Mouse (Mus musculus) CH12.LX (cell line): ENCODE measurements around the gene Kctd14. TPM values are rescaled to one million over a fixed set of nuclear protein-coding genes. Genes with fewer than 3 reads are reported as not detected.

Experiments
- DNase-seq: peaks from one replicate; pipeline ENCODE4 v3.0.0-alpha.2; 2013; ENCODE audit errors: extremely low read depth
- H3K27ac ChIP-seq: 2 replicates; pipeline ENCODE4 v1.5.1; 2012; ENCODE audit warnings: low read depth, mild to moderate bottlenecking, control low read depth, moderate library complexity; ENCODE audit not compliant: insufficient read depth
- H3K27me3 ChIP-seq: replicated peaks from 2 replicates; pipeline ENCODE3; 2012; ENCODE audit warnings: inconsistent platforms
- H3K36me3 ChIP-seq, 2 experiments: replicated peaks in 1 of 2; 2 replicates each; pipeline versions ENCODE3 to v1.6.1; 2012; ENCODE audit warnings: inconsistent platforms in 1 of 2, low read length in 1 of 2, mild to moderate bottlenecking in 1 of 2, mixed read lengths in 1 of 2, moderate library complexity in 1 of 2; ENCODE audit not compliant: control insufficient read depth in 1 of 2, insufficient read depth in 1 of 2
- H3K4me1 ChIP-seq, 2 experiments: 2 replicates each; pipeline ENCODE4 v1.6.1; 2012; ENCODE audit warnings: inconsistent platforms in 1 of 2, moderate library complexity in 1 of 2; ENCODE audit not compliant: insufficient read depth in 2 of 2, control insufficient read depth in 1 of 2
- H3K4me2 ChIP-seq: 2 replicates; pipeline ENCODE4 v1.6.1; 2012; ENCODE audit warnings: low read depth, mild to moderate bottlenecking, control low read depth; ENCODE audit not compliant: poor library complexity, insufficient read depth, severe bottlenecking
- H3K4me3 ChIP-seq, 3 experiments: fragments of 150-350 bp in 1 of 3; sonication (generic) in 1 of 3; replicated peaks in 1 of 3; 2 replicates each; pipeline versions ENCODE3 to v1.5.1; 2011 to 2012; ENCODE audit warnings: low read depth in 2 of 3, low read length in 2 of 3, mild to moderate bottlenecking in 2 of 3, moderate library complexity in 2 of 3, control low read depth in 1 of 3, improper control_type of control experiment in 1 of 3, inconsistent platforms in 1 of 3, mixed read lengths in 1 of 3; ENCODE audit not compliant: poor library complexity in 1 of 3
- H3K79me2 ChIP-seq: replicated peaks from 2 replicates; pipeline ENCODE4 v1.6.1; 2012; ENCODE audit warnings: mild to moderate bottlenecking, moderate library complexity; ENCODE audit not compliant: control insufficient read depth, poor library complexity, insufficient read depth, severe bottlenecking; ENCODE audit errors: extremely low read depth
- H3K9ac ChIP-seq: 2 replicates; pipeline ENCODE4 v1.6.1; 2012; ENCODE audit warnings: low read depth, mild to moderate bottlenecking, control low read depth, moderate library complexity; ENCODE audit not compliant: insufficient read depth
- H3K9me3 ChIP-seq: replicated peaks from 2 replicates; pipeline ENCODE3; 2012; ENCODE audit warnings: low read length, inconsistent platforms, mixed read lengths
- CHD1 ChIP-seq: IDR thresholded peaks from 2 replicates; pipeline ENCODE4 v1.6.1; 2012; ENCODE audit warnings: low read depth, low read length, improper control_type of control experiment, inconsistent platforms
- CHD2 ChIP-seq: IDR thresholded peaks from 2 replicates; pipeline ENCODE4 v1.6.1; 2011; ENCODE audit warnings: low read length, improper control_type of control experiment
- ETS1 ChIP-seq: conservative IDR thresholded peaks from 2 replicates; pipeline ENCODE4 v1.6.1; 2012; ENCODE audit warnings: low read depth, mild to moderate bottlenecking, inconsistent platforms, low read length, improper control_type of control experiment, moderate library complexity
- GABPA ChIP-seq: IDR thresholded peaks from 2 replicates; pipeline ENCODE4 v1.6.1; 2012; ENCODE audit warnings: low read depth, low read length, improper control_type of control experiment, inconsistent platforms; ENCODE audit not compliant: insufficient replicate concordance
- JUN ChIP-seq: IDR thresholded peaks from 2 replicates; pipeline ENCODE4 v1.6.1; 2011; ENCODE audit warnings: low read depth, mild to moderate bottlenecking, low read length, improper control_type of control experiment, moderate library complexity; ENCODE audit not compliant: insufficient read depth
- KAT2A ChIP-seq: IDR thresholded peaks from 2 replicates; pipeline ENCODE4 v1.6.1; 2012; ENCODE audit warnings: low read length, improper control_type of control experiment, inconsistent platforms; ENCODE audit not compliant: insufficient replicate concordance
- MAFK ChIP-seq: IDR thresholded peaks from 2 replicates; pipeline ENCODE4 v1.6.1; 2011; ENCODE audit warnings: low read length, improper control_type of control experiment; ENCODE audit not compliant: insufficient replicate concordance
- MAZ ChIP-seq: IDR thresholded peaks from 2 replicates; pipeline ENCODE4 v1.6.1; 2012; ENCODE audit warnings: low read depth, mild to moderate bottlenecking, inconsistent platforms, low read length, improper control_type of control experiment, moderate library complexity
- MXI1 ChIP-seq: IDR thresholded peaks from 2 replicates; pipeline ENCODE4 v1.6.1; 2011; ENCODE audit warnings: mild to moderate bottlenecking, low read depth, low read length, improper control_type of control experiment
- MYC ChIP-seq: IDR thresholded peaks from 2 replicates; pipeline ENCODE4 v1.6.1; 2011; ENCODE audit warnings: low read depth, mild to moderate bottlenecking, improper control_type of control experiment, low read length
- NELFE ChIP-seq: IDR thresholded peaks from 2 replicates; pipeline ENCODE4 v1.6.1; 2011; ENCODE audit warnings: low read depth, low read length, improper control_type of control experiment
- PAX5 ChIP-seq: IDR thresholded peaks from 2 replicates; pipeline ENCODE4 v1.6.1; 2012; ENCODE audit warnings: low read length, inconsistent platforms, mixed read lengths
- POLR2A ChIP-seq: IDR thresholded peaks from 2 replicates; pipeline ENCODE4 v1.6.1; 2011; ENCODE audit warnings: low read depth, mild to moderate bottlenecking, improper control_type of control experiment, low read length
- RAD21 ChIP-seq: IDR thresholded peaks from 2 replicates; pipeline ENCODE4 v1.6.1; 2011; ENCODE audit warnings: low read depth, mild to moderate bottlenecking, low read length, improper control_type of control experiment, moderate library complexity
- SIN3A ChIP-seq: IDR thresholded peaks from 2 replicates; pipeline ENCODE4 v1.6.1; 2012; ENCODE audit warnings: low read length, improper control_type of control experiment, inconsistent platforms
- TBP ChIP-seq: conservative IDR thresholded peaks from 2 replicates; pipeline ENCODE4 v1.6.1; 2011; ENCODE audit warnings: low read depth, low read length, improper control_type of control experiment
- UBTF ChIP-seq: IDR thresholded peaks from 2 replicates; pipeline ENCODE4 v1.6.1; 2012; ENCODE audit warnings: low read depth, mild to moderate bottlenecking, inconsistent platforms, low read length, improper control_type of control experiment, moderate library complexity
- USF2 ChIP-seq: conservative IDR thresholded peaks from 2 replicates; pipeline ENCODE4 v1.6.1; 2011; ENCODE audit warnings: low read depth, low read length, improper control_type of control experiment
- ZC3H11A ChIP-seq: IDR thresholded peaks from 2 replicates; pipeline ENCODE4 v1.6.1; 2012; ENCODE audit warnings: low read depth, mild to moderate bottlenecking, inconsistent platforms, low read length, improper control_type of control experiment
- ZKSCAN1 ChIP-seq: IDR thresholded peaks from 2 replicates; pipeline ENCODE4 v1.6.1; 2012; ENCODE audit warnings: low read depth, inconsistent platforms, low read length, improper control_type of control experiment, borderline replicate concordance
- ZNF384 ChIP-seq: IDR thresholded peaks from 2 replicates; pipeline ENCODE4 v1.6.1; 2012; ENCODE audit warnings: low read depth, low read length, improper control_type of control experiment, inconsistent platforms
- dilution Hi-C: fragments of 300-500 bp; cut with MboI; formaldehyde crosslinking; loops from 2 replicates; pipeline ENCODE4 v1.14.3; 2020; ENCODE audit warnings: low sequenced_read_pairs; ENCODE audit not compliant: extremely low pct_unique_long_range_greater_than_20kb, extremely low pct_ligation_motif_present
- in situ Hi-C: fragments of 300-500 bp; cut with MboI; formaldehyde crosslinking; loops from 3 replicates; pipeline ENCODE4 v1.14.3; 2019; ENCODE audit warnings: low sequenced_read_pairs, low pct_ligation_motif_present, low pct_unique_long_range_greater_than_20kb, mixed read lengths
- polyA plus RNA-seq: library from polyadenylated mRNA; unstranded; fragments of >175 nt; gene quantifications from 2 replicates; pipeline ENCODE4 v1.2.1, GENCODE M21; 2012; ENCODE audit warnings: low read depth; ENCODE audit not compliant: insufficient read length
- total RNA-seq, 2 experiments: library from RNA; depleted of rRNA; stranded (reverse); fragments of 300-350 nt in 1 of 2; fragments of >200 nt in 1 of 2; gene quantifications; 2 replicates each; pipeline ENCODE4 v1.2.3; 2012 to 2014

Gene Kctd14
- total and polyA plus RNA-seq, 3 experiments, result 0.17 to 0.38 TPM; not detected in 1

GRCm38 (mm10) chr7:97452196-97452595 lies 1.1 kb downstream of the Kctd14 start:
- no peak overlapping the region for H3K4me2 ChIP-seq

DNA sequence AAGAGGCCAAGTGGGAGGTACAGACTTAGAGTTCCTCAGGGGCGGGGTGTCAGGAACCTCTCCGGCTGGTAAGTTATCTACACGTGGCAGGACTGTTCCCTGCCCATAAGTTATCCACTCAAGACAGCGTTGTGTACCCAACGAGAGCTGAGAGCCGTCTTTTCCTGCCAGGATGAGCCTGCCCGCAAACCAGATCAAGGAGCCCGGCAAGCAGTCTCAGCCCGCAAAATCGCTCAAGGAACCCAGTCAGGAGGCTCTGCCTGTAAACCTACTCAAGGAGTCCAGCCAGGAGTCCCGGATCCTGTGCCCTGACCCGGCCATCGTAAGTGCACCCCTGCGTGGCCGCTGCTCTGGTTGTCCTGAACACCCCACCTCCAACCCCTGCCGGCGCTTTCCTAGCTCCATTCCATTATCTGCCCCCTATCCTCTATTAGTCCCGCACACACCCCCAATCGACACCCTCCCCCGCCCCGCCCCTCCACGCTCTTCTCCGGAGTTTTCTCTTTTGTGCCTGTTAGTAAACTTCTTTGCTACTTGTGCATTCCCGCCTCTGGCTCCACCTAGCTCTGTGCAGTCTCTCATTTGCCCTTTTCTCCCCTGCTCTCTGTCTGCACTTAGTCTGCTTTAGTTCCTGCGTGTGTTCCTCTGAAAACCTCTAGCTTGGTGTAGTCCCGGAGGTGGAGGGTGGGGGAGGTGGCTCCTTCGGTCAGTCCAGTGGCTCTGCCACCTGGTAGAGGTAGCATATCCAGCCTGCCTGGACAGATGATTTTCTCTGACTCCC lies 2.2 kb downstream of the Kctd14 start:
- H3K4me3 ChIP-seq, result peak overlapping the region in 2 of 3 experiments; percentile 10 to 52
- TF ChIP-seq MXI1, result 0 out of 2 replicates have a peak, but pooled peaks have one; percentile 66
- TF ChIP-seq UBTF, result no peak
- no peak for TF ChIP-seq MYC
- no peak for TF ChIP-seq CHD1
- TF ChIP-seq TBP, result no peak
- TF ChIP-seq SIN3A, result peak; percentile 52; the same call in 1 of the 2 replicates
- DNase-seq, result no peak

More at GRCm38 (mm10) chr7:97452196-97452595, 1.1 kb downstream of the Kctd14 start:
- Histone ChIP-seq H3K36me3 (no peaks in the 10 kb centered on the region), H3K27me3 (no peaks in the 10 kb centered on the region), H3K4me1 (peaks cover 8 to 21% of the 10 kb centered on the region in 2 experiments)
- in situ Hi-C loops, result no loop called here
- DNase-seq, result no peak
- TF ChIP-seq CHD2 (no peak), PAX5 (no peak), ZNF384 (no peak), UBTF (no peak), ETS1 (no peak), KAT2A (no peak), MAZ (no peak), USF2 (no peak), ZC3H11A (no peak), NELFE (no peak), POLR2A (no peak), RAD21 (no peak), GABPA (no peak), JUN (no peak), MAFK (no peak), ZKSCAN1 (no peak)
- TF ChIP-seq, all 38 proteins: peak for 0
- dilution Hi-C loops, result no loop called here
- Histone ChIP-seq H3K4me3 (no peak overlapping the region), H3K9ac (no peak overlapping the region), H3K79me2 (no peaks in the 10 kb centered on the region), H3K9me3 (peaks cover 2% of the 10 kb centered on the region), H3K27ac (no peak overlapping the region)

More for the DNA sequence above, 2.2 kb downstream of the Kctd14 start:
- no peaks in the 10 kb centered on the region for H3K36me3 ChIP-seq
- peaks cover 8 to 21% of the 10 kb centered on the region in 2 experiments for H3K4me1 ChIP-seq
- in situ Hi-C loops, result no loop called here
- H3K27me3 ChIP-seq, result no peaks in the 10 kb centered on the region
- H3K79me2 ChIP-seq, result no peaks in the 10 kb centered on the region
- H3K9ac ChIP-seq, result peak overlapping the region; percentile 16; the same call in 1 of the 2 replicates
- peak overlapping the region; percentile 90 for H3K4me2 ChIP-seq
- dilution Hi-C loops, result no loop called here
- H3K9me3 ChIP-seq, result peaks cover 2% of the 10 kb centered on the region
- no peak overlapping the region for H3K27ac ChIP-seq
